Mouse (Mus musculus): ENCODE data around the gene Nebl. TPM values are rescaled to one million over a fixed set of nuclear protein-coding genes. Genes with fewer than 3 reads are reported as not detected.

Nebl gene
- total RNA-seq, 2 experiments from 2014 or later: 0.32 to 0.81 TPM

- DNase-seq (ENCODE audit: low spot score): no peak
Measured at GRCm38 (mm10) chr2:17638631-17639030, 92.6 kb downstream of the Nebl start.

GRCm38 (mm10) chr2:17623931-17624330 lies 107.3 kb downstream of the Nebl start:
- no peak for DNase-seq (ENCODE audit: low spot score)

- DNase-seq (ENCODE audit: low spot score): no peak
Measured at GRCm38 (mm10) chr2:17610259-17610658, 121.0 kb downstream of the Nebl start.

GRCm38 (mm10) chr2:17603573-17603972 lies 127.7 kb downstream of the Nebl start:
- no peak for DNase-seq (ENCODE audit: low spot score)

- DNase-seq (ENCODE audit: low spot score): no peak
Measured at GRCm38 (mm10) chr2:17600652-17601051, 130.6 kb downstream of the Nebl start.

GRCm38 (mm10) chr2:17599860-17600259 lies 131.4 kb downstream of the Nebl start:
- no peak for DNase-seq (ENCODE audit: low spot score)

GRCm38 (mm10) chr2:17597932-17598331 lies 133.3 kb downstream of the Nebl start:
- DNase-seq (ENCODE audit: low spot score): no peak

GRCm38 (mm10) chr2:17589669-17590068 lies 141.6 kb downstream of the Nebl start:
- no peak for DNase-seq (ENCODE audit: low spot score)

- DNase-seq (ENCODE audit: low spot score): no peak
Measured at GRCm38 (mm10) chr2:17585329-17585992, 145.8 kb downstream of the Nebl start.

- DNase-seq (ENCODE audit: low spot score): no peak
Measured at GRCm38 (mm10) chr2:17575648-17576047, 155.6 kb downstream of the Nebl start.

- DNase-seq (ENCODE audit: low spot score): no peak
Measured at GRCm38 (mm10) chr2:17571716-17572115, 159.5 kb downstream of the Nebl start.

- no peak for DNase-seq (ENCODE audit: low spot score)
Measured at GRCm38 (mm10) chr2:17558889-17559742, 172.1 kb downstream of the Nebl start.

GRCm38 (mm10) chr2:17549895-17550558 lies 181.2 kb downstream of the Nebl start:
- no peak for DNase-seq (ENCODE audit: low spot score)

GRCm38 (mm10) chr2:17546354-17546948 lies 184.8 kb downstream of the Nebl start:
- DNase-seq (ENCODE audit: low spot score): no peak

GRCm38 (mm10) chr2:17539737-17540136 lies 191.5 kb downstream of the Nebl start:
- no peak for DNase-seq (ENCODE audit: low spot score)

GRCm38 (mm10) chr2:17538493-17538892 lies 192.8 kb downstream of the Nebl start:
- DNase-seq (ENCODE audit: low spot score): no peak

- DNase-seq (ENCODE audit: low spot score): no peak
Measured at GRCm38 (mm10) chr2:17531355-17532105, 199.7 kb downstream of the Nebl start.

GRCm38 (mm10) chr2:17525739-17526526 lies 205.3 kb downstream of the Nebl start:
- no peak for DNase-seq (ENCODE audit: low spot score)

- DNase-seq (ENCODE audit: low spot score): no peak
Measured at GRCm38 (mm10) chr2:17525211-17525610, 206.1 kb downstream of the Nebl start.

All from gastrocnemius, adult 18-20 months (tissue).